Mouse (Mus musculus) midbrain, embryonic 13.5 days (tissue): ENCODE measurements around the gene Ifnl3. TPM values are rescaled to one million over a fixed set of nuclear protein-coding genes. Genes with fewer than 3 reads are reported as not detected.
"Not testable (repeated sequence)": the region's sequence is repeated elsewhere in the genome, so short reads cannot be mapped to it uniquely, and the experiment has no call there.

Experiments
- ATAC-seq: fragments of 200-750 bp; cut with Nextera tagmentation; 2 replicates; pipeline ENCODE4 v1.8.0; 2017; ENCODE audit warnings: mild to moderate bottlenecking, moderate TSS enrichment, moderate library complexity
- H3K27ac ChIP-seq: fragments of 300-500 bp; sonication (generic); 2 replicates; pipeline ENCODE4 v1.5.1; 2015; ENCODE audit warnings: inconsistent platforms, mild to moderate bottlenecking, moderate library complexity
- H3K27me3 ChIP-seq: fragments of 300-500 bp; sonication (generic); 2 replicates; pipeline ENCODE4 v1.6.1; 2015; ENCODE audit warnings: mild to moderate bottlenecking, inconsistent platforms
- H3K36me3 ChIP-seq: fragments of 300-500 bp; sonication (generic); 2 replicates; pipeline ENCODE4 v1.6.1; 2015; ENCODE audit warnings: mild to moderate bottlenecking, inconsistent platforms
- H3K4me1 ChIP-seq: fragments of 300-500 bp; sonication (generic); replicated peaks from 2 replicates; pipeline ENCODE4 v1.6.1; 2015; ENCODE audit warnings: inconsistent platforms
- H3K4me2 ChIP-seq: fragments of 300-500 bp; sonication (generic); replicated peaks from 2 replicates; pipeline ENCODE4 v1.6.1; 2015; ENCODE audit warnings: moderate library complexity, mild to moderate bottlenecking, inconsistent platforms
- H3K4me3 ChIP-seq: fragments of 300-500 bp; sonication (generic); replicated peaks from 2 replicates; pipeline ENCODE4 v1.5.1; 2015; ENCODE audit warnings: mild to moderate bottlenecking, inconsistent platforms
- H3K9ac ChIP-seq: fragments of 300-500 bp; sonication (generic); replicated peaks from 2 replicates; pipeline ENCODE4 v1.6.1; 2015; ENCODE audit warnings: mild to moderate bottlenecking, inconsistent platforms
- H3K9me3 ChIP-seq: fragments of 300-500 bp; sonication (generic); 2 replicates; pipeline ENCODE4 v1.6.1; 2016; ENCODE audit warnings: mild to moderate bottlenecking, inconsistent platforms
- WGBS: fragments of 180-500 bp; shearing (Covaris S2); methylation state at CpG from one replicate; pipeline ENCODE4 v1.1.7; 2015; 5-methylcytosine and 5-hydroxymethylcytosine counted together
- polyA plus RNA-seq: library from polyadenylated mRNA; unstranded; fragments of >200 nt; fragmentation: Nextera tagmentation; extraction: Ambion mirVana; gene quantifications from 2 replicates; pipeline ENCODE4 v1.2.1, GENCODE M21; 2015

Gene Ifnl3
- polyA plus RNA-seq, 1 experiment from 2014 or later: not detected

DNA sequence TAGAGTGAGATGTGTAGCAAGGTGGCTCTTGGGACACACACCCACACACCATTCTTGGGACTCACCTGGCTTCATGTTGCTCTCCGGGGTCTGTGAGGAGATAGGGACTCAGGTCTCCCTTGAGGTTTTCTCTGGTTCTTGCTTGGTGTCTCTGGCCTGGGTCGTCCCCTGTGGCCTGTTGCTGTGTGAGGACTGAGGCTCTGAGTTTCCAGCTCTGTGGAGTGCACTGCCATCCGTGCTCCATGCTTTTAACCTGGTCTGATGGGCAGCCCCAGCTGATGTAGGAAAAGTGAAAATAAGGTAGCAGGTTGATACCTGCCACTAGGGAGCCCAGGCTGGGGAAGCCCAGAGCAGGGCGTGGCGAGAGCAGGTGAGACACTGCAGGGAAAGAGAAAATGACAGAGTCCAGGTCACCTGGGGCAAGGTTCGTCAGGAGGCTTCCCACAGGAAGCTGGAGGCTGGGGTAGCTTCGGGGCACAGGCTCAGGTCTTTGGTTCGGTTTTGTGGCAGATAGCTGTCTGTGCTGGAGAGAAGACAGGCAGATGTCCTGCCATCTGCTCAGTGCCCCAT, 12.1 kb upstream of the Ifnl3 start, which contains the start of gene Ifnl2:
TSS of gene Ifnl2 (minus strand) at position 51 of the 570 bp plus-strand sequence.
- not testable (repeated sequence) for H3K36me3 ChIP-seq, H3K4me3 ChIP-seq, H3K9me3 ChIP-seq, ATAC-seq, H3K4me1 ChIP-seq, H3K4me2 ChIP-seq, H3K27ac ChIP-seq, H3K9ac ChIP-seq, H3K27me3 ChIP-seq
- WGBS: 68% methylated on average over 8 of the region's 8 CpGs

DNA sequence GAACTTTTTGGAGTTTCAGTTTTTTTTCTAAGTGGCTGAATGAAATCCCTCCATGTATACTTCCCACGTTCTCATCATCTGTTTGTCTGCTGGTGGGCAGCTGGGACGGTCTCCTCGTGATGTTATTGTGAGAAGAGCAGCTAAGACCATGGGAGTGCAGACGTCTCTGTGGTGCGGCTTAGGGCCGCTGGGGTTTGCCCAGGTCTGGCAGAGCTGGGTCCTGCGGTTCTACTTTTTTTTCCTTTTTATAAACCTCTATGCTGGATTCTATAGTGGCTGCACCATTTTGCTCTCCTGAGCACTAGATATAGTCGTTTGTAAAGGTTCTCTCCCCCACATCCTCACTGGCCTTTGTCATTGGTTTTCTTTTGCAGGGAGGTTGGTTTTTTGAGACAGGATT, 11.2 kb upstream of the Ifnl3 start:
- 78% methylated on average over 8 of the region's 8 CpGs for WGBS
- Histone ChIP-seq H3K4me1 (no peaks in the 10 kb centered on the region), H3K4me3 (no peak overlapping the region), H3K36me3 (no peaks in the 10 kb centered on the region), H3K4me2 (no peak overlapping the region), H3K27ac (no peak overlapping the region), H3K9me3 (no peaks in the 10 kb centered on the region), H3K27me3 (0 out of 2 replicates have a peak, but pooled peaks cover under 1% of the 10 kb centered on the region), H3K9ac (no peak overlapping the region)
- ATAC-seq: no peak

DNA sequence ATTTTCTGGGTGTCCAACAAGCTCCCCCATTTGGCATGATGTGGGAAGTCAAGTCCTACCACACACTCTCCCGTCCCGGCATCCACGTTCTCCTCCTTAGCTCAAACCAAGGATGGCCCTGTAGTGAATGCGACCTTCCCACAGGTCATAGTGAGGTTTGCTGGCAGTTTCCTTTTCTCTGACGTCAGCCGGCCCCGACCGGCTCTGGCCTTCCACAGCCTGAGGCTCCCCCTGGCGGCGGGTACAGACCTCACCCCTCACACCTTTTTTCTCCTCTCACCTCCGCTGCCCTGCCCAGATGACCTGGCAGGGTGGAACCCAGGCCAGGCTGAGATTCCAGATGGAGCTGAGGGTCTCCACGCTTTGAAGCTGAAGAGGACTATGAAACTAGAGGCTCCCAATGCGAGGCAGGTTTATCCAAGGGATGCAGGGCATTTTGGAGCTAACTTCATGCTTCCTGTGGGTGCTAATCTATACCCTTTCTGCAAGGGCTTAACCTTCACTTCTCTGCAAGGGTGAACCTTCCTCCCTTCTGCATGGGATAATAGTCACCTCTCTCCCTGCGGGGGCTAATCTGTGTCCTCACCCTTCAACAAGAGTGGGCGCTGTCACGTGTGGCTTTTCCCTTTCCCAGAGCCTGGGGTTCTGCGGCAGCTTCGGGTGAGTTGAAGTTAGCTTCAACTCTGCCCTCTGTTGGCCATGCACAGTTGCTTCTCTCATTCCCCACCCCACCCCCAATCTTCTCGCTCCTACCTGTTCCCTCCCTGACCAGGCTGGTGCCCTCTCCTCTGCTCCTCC, 5.5 kb downstream of the Ifnl3 start:
- no peak overlapping the region for H3K27ac ChIP-seq
- no peaks in the 10 kb centered on the region; the same call in 1 of the 2 replicates for H3K27me3 ChIP-seq
- H3K9me3 ChIP-seq: no peaks in the 10 kb centered on the region
- 9% methylated on average over 19 of the region's 19 CpGs for WGBS
- ATAC-seq: no peak
- no peaks in the 10 kb centered on the region for H3K4me1 ChIP-seq
- no peak overlapping the region for H3K4me3 ChIP-seq
- no peak overlapping the region for H3K4me2 ChIP-seq
- H3K9ac ChIP-seq: no peak overlapping the region
- no peaks in the 10 kb centered on the region for H3K36me3 ChIP-seq

DNA sequence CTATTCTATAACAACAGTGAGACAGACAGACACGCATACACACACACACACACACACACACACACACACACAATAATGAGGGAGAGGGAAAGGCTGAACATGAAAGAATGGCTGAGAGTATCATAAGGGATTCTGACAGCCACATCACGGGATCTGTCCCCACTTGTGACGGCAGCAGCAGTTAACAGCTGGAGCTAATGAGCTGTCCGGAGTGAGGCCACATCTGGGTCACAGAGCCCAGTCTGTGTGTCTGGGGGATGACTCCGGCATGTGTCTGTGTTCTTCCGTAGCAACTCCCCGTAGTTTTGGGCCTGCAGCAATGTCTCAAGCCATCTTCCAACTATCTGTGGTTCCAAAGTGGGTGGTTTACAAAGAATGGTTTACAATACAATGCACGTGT, 9.4 kb downstream of the Ifnl3 start:
- 71% methylated on average over 8 of the region's 8 CpGs for WGBS
- no peak overlapping the region for H3K27ac ChIP-seq
- no peak overlapping the region for H3K4me3 ChIP-seq
- no peak for ATAC-seq
- no peak overlapping the region for H3K9ac ChIP-seq
- H3K4me2 ChIP-seq: no peak overlapping the region
- H3K27me3 ChIP-seq: no peaks in the 10 kb centered on the region; the same call in 1 of the 2 replicates
- no peaks in the 10 kb centered on the region for H3K4me1 ChIP-seq
- no peaks in the 10 kb centered on the region for H3K9me3 ChIP-seq
- no peaks in the 10 kb centered on the region for H3K36me3 ChIP-seq

DNA sequence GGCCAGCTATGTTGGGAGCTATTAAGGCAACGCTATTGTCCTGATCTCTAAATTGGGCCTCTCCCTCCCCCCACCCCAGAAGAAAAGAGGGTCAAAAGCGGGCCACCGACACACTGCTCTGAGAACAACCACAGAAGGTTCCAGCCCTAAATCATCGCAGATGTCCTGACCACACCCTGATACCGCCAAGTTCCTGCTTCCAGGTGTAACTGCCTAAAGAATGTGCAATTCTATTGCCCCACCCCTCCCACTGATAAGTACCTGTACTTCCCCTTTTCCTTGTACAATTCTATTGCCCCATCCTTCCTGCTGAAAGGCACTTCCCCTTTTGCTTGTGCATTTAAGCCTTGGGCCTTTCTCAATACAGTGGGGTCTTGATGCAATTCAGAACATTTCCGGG, 16.2 kb downstream of the Ifnl3 start:
- not testable (repeated sequence) for ATAC-seq, H3K9ac ChIP-seq
- WGBS: 98% methylated on average over 6 of the region's 6 CpGs

DNA sequence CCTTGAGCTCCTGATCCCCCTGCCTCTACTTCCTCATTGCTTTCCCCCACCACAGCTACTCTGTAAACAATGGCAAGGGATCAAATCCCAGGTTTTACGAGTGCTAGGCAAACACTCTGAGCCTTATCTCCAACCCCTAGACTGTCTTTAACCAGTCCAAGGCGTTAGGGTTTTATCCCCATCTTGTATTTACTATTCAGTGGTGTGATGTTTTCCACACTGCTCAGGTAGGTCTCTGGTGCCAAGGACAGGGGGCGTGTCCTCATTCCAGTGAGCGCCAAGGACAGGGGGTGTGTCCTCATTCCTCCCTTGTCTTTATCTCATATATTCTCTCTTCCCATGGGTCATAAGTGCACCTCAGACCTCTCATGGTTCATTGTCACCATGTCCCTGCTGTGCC, 17.9 kb downstream of the Ifnl3 start, which contains the start of gene Sycn:
TSS of gene Sycn (plus strand) at position 360 of the 400 bp plus-strand sequence.
- no peak within 1 kb of the TSS for H3K4me2 ChIP-seq
- WGBS: 84% methylated on average over 4 of the region's 4 CpGs
- H3K27me3 ChIP-seq: peaks cover 22% of the 10 kb centered on the region
- no peaks in the 10 kb centered on the region for H3K9me3 ChIP-seq
- peaks cover 9% of the 10 kb centered on the region; the same call in 1 of the 2 replicates for H3K4me1 ChIP-seq
- H3K36me3 ChIP-seq: no peaks in the 10 kb centered on the region
- no peak within 1 kb of the TSS for H3K27ac ChIP-seq
- H3K9ac ChIP-seq: no peak within 1 kb of the TSS
- H3K4me3 ChIP-seq: no peak within 1 kb of the TSS
- ATAC-seq: no peak

More for the DNA sequence above, 16.2 kb downstream of the Ifnl3 start:
- not testable (repeated sequence) for H3K4me2 ChIP-seq, H3K4me1 ChIP-seq, H3K36me3 ChIP-seq, H3K4me3 ChIP-seq, H3K27ac ChIP-seq, H3K27me3 ChIP-seq, H3K9me3 ChIP-seq

DNA sequence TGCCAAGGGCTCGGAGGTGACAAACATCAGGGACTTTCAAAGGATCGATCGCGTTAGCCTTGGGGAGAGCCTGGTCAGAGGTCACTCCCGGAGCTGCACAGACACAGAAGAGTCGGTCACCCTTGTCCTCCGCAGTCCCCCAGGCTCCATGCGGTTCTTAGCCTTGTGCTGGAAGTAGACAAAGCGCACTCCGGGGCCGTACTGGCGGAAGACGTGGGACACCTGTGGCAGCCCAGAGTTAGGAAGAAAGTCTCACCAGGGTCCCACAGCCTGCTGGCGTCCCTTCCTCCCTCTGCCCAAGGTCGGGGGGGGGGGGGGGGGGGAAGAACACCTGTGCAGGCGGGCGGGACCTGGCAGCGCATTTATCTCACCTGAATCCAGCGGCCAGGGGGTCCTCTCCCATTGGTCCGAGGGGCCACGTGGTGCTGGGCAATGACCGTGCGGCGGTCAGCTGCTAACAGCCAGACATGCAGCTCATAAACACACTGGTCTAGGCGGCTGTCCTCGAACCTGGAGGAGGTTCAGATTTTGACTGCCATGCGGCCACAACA, 21.5 kb downstream of the Ifnl3 start:
- Histone ChIP-seq H3K36me3 (no peaks in the 10 kb centered on the region), H3K4me1 (peaks cover 24% of the 10 kb centered on the region), H3K27me3 (peaks cover 55% of the 10 kb centered on the region), H3K4me2 (peak overlapping the region; percentile 50), H3K4me3 (peak overlapping the region; percentile 23), H3K9ac (no peak overlapping the region), H3K9me3 (no peaks in the 10 kb centered on the region), H3K27ac (no peak overlapping the region)
- ATAC-seq: peak; percentile 54
- WGBS: 1% methylated on average over 23 of the region's 27 CpGs

DNA sequence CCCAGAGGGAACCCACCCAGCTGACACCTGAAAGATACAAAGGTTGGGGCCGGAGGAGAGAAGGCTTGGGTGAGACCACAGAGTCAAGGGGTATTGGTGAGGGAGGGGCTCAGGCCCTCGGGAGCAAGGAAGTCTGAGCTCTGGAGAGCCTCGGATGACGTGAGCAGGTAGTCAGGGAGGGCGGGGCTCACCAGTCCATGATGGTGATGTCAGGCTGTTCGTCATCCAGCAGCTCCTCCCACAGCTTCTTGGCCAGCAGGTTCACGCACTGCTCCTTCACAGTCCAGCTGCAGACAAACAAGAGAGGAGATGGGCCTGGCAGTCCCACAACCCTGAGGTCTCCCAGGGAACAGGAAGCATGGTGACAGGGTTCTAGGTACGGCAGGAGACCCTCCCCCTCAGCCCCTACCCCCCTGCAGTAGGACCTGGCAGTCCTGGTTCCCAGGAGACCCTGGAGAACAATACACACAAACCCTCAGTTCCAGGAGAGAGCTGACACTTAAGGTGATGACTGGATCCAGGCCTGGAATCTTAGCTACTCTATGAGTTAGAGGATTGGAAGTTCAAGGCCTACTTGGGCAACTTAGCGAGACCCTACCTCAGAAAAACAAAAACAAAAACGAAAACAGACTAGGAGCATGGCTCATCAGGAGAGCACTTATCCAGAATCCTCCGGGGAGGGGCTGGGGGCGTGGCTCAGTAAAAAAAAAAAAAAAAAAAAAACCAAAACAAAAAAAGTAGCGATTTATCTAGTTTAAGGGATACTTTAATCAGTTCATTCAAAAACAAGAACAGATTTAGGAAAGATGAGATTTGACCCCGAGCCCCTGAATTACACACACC, 22.6 kb downstream of the Ifnl3 start:
- Histone ChIP-seq H3K9ac (no peak overlapping the region; the same call in 1 of the 2 replicates), H3K4me3 (no peak overlapping the region), H3K4me1 (peaks cover 24% of the 10 kb centered on the region), H3K9me3 (no peaks in the 10 kb centered on the region), H3K27ac (no peak overlapping the region), H3K4me2 (no peak overlapping the region), H3K27me3 (peaks cover 55% of the 10 kb centered on the region), H3K36me3 (no peaks in the 10 kb centered on the region)
- WGBS: 24% methylated on average over 14 of the region's 14 CpGs
- ATAC-seq: 0 out of 2 replicates have a peak, but pooled peaks have one; percentile 25

DNA sequence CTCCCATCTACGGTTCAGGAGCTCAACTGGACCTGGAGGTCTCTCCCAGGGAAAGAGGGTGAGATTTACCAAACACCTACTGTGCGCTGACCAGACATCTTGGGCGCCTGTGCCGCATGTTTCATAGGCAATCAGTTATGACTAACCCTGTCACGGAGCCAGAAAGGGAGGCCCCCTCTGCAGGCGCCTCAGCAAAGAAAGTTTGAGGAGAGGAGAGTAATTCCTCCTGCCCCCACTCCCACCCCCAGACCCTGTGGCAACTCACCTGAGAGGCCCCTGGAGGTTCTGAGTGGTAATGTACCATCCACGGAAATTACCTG, 23.2 kb downstream of the Ifnl3 start:
- WGBS: 42% methylated on average over 7 of the region's 7 CpGs

DNA sequence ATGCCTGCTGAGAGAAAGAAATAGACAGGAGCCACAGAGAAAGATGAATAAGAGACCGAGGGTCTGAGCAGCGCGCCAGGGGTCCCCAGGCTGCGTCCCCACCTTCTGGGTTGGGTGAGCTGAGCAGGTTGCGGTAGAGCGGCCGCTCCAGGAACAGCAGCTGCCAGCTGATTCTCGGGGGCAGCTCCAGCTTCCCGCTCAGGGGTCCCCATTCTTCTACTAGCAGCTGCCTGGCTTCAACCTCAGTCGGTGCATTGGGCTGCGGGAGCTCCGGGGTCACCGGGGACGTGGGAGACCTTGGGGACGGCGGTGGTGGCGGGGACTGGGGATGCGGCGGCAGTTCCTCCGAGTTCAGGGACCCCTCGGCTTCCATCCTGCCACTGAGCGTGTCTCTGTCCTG, 24.0 kb downstream of the Ifnl3 start:
- Histone ChIP-seq H3K4me1 (peaks cover 24% of the 10 kb centered on the region), H3K4me2 (peak overlapping the region; percentile 60), H3K27ac (no peak overlapping the region), H3K9me3 (no peaks in the 10 kb centered on the region), H3K9ac (peak overlapping the region; percentile 58), H3K27me3 (peaks cover 55% of the 10 kb centered on the region), H3K36me3 (no peaks in the 10 kb centered on the region), H3K4me3 (peak overlapping the region; percentile 38)
- WGBS: under 1% methylated on average over 22 of the region's 22 CpGs
- ATAC-seq: no peak

More for the DNA sequence above, 23.2 kb downstream of the Ifnl3 start:
- H3K4me3 ChIP-seq: no peak overlapping the region
- H3K9me3 ChIP-seq: no peaks in the 10 kb centered on the region
- H3K27me3 ChIP-seq: peaks cover 55% of the 10 kb centered on the region
- peaks cover 24% of the 10 kb centered on the region for H3K4me1 ChIP-seq
- no peak overlapping the region for H3K27ac ChIP-seq
- H3K4me2 ChIP-seq: peak overlapping the region; percentile 60; the same call in 1 of the 2 replicates
- H3K9ac ChIP-seq: no peak overlapping the region
- ATAC-seq: no peak
- H3K36me3 ChIP-seq: no peaks in the 10 kb centered on the region

DNA sequence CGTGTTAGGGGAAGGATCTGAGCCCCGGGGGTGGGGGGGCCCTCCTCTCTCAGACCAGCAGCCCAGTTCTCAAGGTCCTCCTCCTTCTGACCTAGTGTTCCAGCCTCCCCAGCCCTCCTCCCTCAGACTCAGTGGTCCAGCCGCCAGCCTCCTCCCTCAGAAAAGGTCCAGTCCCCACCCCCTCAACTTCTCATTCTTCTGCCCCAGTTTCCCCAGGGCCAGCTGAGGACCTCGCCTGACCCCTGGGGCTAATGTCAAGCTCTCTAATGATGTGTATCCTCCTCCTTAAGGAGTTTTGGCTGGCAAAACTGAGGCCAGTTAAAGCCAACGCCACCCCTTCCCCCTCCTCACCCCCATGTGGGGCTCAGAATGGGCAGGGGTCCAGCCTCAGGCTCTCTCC, 24.5 kb downstream of the Ifnl3 start, which contains the start of gene Nccrp1:
TSS of gene Nccrp1 (minus strand) at position 101 of the 400 bp plus-strand sequence.
- peak within 1 kb of the TSS; percentile 38 for H3K4me3 ChIP-seq
- ATAC-seq: no peak
- peaks cover 55% of the 10 kb centered on the region for H3K27me3 ChIP-seq
- peaks cover 24% of the 10 kb centered on the region for H3K4me1 ChIP-seq
- no peak within 1 kb of the TSS for H3K27ac ChIP-seq
- H3K9ac ChIP-seq: peak within 1 kb of the TSS; percentile 58
- 5% methylated on average over 5 of the region's 5 CpGs for WGBS
- no peaks in the 10 kb centered on the region for H3K36me3 ChIP-seq
- H3K4me2 ChIP-seq: peak within 1 kb of the TSS; percentile 60
- no peaks in the 10 kb centered on the region for H3K9me3 ChIP-seq
